Mouse (Mus musculus) right cerebral cortex, postnatal 36 days (tissue): ENCODE measurements around the gene Fam120b.
"Not testable (repeated sequence)": the region's sequence is repeated elsewhere in the genome, so short reads cannot be mapped to it uniquely, and the experiment has no call there.

Experiments
- DNase-seq, 2 experiments: peaks; one replicate each; pipeline ENCODE4 v3.0.0; 2022; ENCODE audit warnings: low spot score in 2 of 2, mixed read lengths in 1 of 2

The Fam120b gene

DNA sequence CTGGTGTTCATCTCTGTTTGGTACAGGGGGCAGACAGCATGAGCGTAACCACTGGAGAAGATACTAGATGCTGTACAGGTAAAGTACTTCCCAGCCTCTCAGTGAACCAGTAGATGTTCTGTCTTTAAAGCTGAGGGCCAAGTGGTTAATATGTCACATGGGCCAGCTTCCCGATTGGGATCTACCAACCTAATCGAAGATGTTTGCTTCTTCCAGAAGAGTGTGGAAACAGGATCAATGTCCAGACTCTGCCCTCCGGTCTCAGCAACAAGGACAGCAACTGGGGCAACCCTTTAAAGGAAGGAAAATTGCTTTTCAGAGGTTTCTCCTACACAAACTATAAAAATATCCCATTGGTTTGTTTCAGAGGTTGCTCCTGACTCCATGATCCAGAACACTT, 35.5 kb downstream of the Fam120b start:
- no peak for DNase-seq

DNA sequence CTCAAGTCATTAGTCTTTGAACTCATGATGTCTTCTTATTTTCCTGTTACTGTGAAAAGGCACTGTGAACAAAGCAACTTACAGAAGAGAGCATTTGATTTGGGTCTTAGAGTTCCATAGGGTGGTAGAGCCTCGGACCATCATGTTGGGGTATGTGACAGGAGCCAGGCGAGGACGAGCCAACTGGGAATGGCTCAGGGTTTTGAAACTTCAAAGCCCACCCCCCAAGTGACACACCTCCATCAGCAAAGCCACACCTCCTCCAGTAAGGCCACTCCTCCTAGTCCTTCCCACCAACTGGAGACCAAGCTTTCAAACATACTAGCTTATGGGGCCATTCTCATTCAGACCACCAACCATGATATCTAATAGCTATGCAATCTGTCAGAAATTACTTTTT, 36.0 kb downstream of the Fam120b start:
- DNase-seq, result no peak

DNA sequence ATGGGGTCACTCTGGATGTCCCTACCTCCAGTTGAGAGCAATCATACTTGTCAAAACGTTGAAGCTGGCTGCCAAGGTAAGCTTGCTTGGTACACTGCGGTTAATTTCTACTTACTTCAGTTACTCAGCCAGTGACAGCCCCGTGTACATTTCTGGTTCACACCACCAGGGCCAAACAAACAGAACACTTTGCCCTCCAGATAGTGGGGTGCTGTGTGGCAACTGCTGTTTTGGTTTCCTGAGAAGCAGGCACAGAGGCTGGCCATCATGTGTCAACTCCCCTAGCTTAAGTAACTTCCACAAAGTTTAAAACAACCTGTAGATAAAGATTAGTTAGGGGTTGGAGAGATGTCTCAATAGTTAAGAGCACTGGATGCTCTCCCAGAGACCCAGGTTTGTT, 38.7 kb downstream of the Fam120b start:
- DNase-seq, result no peak

DNA sequence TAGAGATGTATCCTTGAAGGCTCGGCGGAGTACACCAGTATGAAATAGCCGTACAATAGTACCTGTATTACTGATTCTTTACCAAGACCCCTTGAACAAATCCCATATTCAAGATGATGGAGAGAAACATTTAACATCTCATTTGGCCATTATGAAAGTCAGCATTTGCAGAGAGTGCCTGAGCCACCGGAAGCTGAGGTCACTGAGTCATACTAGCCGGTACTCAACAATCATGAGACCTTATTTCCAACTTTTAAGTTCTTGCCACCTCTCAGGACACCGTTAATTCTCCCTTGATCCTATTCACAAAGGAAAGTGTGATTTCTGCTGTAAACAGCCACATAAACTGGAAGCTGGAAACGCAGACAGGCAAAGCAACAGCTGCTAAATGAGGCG, 44.1 kb downstream of the Fam120b start:
- no peak for DNase-seq

DNA sequence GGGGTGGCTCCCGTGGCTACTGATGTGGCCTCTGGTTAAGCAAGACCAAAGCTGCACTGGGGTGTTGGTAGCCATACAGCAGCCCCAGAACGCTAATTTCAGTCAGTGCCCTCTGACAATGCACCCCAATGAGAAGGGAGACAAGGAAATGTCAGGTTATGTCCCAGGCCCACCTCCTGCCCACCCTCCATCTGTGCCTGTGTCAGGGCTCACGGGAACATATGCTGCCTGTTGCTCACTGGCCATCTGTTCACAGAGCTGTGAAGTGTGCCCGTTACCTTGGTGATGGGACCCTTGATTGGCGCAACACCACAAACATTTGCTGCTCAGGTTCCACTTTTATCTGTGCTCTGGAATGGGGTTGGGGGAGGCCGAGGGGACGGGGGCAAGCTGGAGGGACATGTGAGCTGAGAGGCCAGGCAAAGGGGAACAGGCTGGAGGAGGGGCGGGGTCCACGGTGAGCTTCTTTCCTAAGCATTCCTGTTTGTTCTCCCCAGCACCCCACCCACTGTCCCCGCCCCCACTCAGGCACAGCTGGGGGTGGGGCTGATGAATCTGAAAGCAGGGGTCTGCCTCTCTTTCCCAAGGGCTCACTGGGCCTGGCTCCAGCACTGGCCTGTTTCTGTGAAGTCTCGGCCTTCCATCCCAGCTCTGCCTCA, 44.6 kb downstream of the Fam120b start:
- DNase-seq, result no peak

DNA sequence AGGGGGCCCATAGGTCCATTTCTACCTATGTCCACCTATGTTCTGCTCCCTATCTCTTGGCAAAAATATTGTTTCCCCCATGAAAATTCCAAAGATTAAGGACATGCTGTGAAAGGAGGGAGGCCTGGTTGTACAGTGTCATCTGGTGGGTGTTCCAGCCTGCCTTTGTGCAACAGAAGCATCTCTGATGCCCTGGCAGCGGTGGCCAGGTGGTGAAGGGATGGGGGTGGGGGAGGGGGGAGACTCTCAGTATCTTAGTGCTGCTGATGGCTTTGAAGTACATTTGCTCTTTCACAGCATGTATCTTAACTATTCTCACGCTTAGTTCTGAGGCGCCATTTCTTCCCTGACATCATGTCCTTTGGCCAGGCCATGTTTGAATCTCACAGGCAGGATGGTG, 49.4 kb downstream of the Fam120b start:
- DNase-seq, result no peak

DNA sequence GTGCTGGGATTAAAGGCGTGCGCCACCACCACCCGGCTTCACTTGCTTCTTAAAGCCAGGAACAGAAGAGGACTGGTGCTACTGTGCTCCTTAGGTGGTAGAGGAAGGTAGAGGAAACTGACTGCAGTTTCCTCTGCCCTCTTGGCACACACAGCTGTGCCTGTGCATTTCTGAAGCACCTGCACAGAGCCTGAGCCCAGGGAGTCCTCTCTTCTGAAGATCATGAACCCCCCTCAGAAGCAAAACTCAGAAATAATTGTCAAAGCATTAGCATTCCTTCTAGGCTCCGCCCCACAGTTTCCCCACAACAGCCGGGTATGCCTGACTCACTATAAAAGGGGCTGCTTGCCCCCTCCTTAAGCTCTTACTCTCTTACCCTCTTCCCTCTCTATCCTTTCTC, 51.8 kb downstream of the Fam120b start:
- DNase-seq, result no peak

DNA sequence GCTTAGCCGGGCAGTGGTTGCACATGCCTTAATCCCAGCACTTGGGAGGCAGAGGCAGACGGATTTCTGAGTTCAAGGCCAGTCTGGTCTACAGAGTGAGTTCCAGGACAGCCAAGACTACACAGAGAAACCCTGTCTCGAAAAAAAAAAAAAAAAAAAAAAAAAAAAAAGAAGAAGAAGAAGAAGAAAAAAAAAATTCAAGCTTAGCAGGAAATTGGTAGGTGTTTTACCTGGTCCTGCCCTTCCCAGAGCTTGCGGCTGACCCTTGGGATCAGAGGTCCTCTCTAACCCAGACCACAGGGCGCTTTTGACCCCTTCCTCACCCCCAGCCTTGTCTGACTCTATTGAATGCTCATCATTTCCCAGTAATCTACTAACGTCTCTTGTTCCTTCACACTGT, 53.1 kb downstream of the Fam120b start:
- DNase-seq, result not testable (repeated sequence)

GRCm38 (mm10) chr17:15449606-15450005, 53.6 kb downstream of the Fam120b start:
- DNase-seq, result no peak

DNA sequence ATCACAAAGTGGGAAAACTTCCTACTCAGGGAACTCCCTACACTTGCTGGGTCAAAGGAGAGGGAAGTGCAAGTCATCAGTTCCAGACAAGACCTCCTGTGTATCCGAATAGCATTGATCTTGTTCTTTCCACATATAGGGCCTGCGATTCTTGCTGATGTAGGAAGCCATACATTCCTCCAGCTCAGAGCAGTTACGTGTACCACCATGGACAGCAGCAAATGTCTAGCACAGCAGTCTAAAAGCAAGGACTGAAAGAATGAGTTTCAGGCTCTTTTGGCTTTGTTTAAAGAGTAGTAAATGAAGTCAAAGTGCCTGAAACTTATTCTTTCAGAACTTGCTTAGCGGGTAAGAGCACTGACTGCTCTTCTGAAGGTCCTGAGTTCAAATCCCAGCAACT, 59.2 kb downstream of the Fam120b start:
- no peak for DNase-seq

DNA sequence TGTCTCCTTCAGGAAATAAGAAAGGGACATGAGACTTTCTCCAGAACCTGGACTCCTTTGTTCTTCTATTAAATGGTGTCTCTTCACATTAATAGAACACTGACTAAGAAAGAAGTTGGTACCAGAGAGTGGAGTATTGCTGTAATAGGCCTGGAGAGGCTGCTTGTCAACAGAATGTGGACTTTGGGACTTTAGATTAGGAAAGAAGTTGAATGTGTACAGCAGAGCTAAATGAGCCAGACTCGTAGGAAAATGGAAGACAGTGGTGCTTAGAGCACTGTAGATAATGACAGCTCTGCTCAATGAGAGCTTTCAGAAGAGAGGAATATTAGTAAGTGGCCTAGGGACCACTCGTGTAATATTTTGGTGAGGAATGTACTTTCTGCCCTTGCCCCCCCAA, 60.6 kb downstream of the Fam120b start:
- DNase-seq, result no peak

DNA sequence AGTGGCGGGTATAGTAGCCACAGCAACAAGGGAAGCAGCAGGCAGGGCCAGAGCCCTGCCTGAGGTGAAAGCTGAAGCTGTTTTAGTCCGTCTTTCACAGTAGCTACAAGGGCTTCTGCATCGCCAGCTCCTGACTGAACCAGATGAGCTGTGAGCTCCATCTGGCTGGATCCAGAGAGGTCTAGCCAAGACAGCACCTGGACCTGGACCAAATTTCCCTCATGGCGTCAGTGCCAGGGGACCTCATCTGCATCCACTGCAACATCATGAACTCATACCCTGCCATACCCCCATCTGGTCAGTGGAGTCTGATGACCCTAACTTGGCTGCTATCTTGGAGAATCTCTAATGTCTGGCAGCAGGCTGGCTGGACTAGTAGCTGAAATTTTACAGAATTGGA, 63.8 kb downstream of the Fam120b start:
- DNase-seq, result no peak

DNA sequence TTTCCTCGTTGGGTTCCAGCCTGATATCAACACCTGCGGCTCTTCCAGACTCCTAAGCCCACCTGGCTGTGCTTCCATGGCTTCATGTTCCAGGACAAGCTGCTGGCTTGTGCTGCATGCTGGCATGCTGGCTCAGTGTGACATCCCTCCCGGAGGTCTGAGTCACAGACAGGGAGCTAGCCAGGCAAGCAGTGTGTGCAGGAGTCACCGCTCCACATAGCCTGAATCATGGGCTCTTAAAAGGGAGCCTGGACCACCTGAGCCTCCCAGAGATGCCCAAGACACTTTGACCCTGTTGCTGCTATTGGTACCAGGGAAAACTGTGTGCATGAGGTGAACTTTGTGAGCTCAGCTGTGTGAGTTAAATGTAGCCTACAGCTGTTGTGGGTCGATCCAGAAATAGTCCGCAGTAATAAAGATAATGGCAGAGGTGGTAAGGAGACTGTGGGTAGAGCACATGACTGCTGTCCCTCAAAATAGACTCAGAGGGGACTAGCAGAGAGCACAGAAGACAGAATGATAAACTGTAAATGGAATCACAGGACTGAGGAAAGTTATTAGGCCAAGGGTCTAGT, 66.0 kb downstream of the Fam120b start:
- DNase-seq, result no peak

DNA sequence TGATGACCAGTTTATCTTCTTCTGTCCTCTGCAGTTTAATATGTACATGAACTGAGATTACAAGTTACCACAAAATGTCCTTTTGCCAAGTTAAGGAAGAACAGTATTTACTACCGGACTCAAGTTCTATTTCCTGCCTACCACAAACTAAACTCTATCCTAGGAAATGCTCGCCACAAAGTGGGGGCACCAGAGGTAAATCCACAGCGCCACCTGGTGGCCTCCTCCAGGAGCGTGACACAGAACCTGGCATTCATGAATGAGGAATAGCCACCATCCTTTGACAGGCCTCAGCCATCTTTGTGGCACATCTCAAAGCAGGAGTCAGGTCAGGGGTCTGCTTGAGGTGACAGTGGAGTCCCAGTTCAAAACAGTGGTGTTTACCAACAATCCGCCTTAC, 71.7 kb downstream of the Fam120b start:
- peak in 1 of 2 experiments; percentile 37 for DNase-seq

DNA sequence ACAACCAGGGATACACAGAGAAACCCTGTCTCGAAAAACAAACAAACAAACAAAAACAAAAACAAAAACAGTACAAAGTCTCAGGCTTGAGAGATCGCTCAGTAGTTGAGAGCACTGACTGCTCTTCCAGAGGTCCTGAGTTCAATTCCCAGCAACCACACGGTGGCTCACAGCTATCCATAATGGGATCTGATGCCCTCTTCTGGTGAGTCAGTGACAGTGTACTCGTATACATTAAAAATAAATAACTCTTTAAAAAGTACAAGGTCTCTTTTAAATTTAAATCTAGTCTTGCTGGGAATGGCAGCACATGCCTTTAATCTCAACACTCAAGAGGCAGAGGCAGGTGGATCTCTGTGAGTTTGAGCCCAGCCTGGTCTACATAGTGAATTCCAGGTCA, 76.7 kb downstream of the Fam120b start:
- no peak for DNase-seq
